Mouse (Mus musculus) kidney, adult 9 months (tissue): Measurements from ENCODE around the gene Svs2.
A peak's percentile ranks its signal among the peaks of the same experiment; 100 is the strongest.
"Not testable (repeated sequence)": the region's sequence is repeated elsewhere in the genome, so short reads cannot be mapped to it uniquely, and the experiment has no call there.

Experiments used
- DNase-seq: peaks from one replicate; pipeline ENCODE4 v3.0.0; 2022

Gene Svs2

DNA sequence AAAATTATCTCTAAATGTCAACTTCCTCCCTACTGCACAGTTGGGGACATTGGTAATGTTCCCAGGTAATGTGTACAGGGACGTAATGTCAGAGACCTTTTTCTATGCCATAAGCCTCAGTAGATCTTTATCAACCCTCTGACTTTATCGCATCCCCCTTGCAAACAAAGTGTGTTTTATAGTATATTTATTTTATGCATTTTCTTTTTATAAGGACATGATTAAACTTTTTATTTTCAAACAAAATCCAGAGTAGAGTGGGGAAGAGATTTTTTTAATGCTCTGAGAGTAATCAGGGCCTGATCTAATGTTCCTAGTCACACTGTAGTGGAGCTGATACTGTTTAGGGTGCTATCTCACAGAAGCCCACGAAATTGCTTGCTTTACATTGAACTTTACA, at the start of gene Svs2:
TSS of gene Svs2 (minus strand) at position 101 of the 400 bp plus-strand sequence.
- DNase-seq = no peak

DNA sequence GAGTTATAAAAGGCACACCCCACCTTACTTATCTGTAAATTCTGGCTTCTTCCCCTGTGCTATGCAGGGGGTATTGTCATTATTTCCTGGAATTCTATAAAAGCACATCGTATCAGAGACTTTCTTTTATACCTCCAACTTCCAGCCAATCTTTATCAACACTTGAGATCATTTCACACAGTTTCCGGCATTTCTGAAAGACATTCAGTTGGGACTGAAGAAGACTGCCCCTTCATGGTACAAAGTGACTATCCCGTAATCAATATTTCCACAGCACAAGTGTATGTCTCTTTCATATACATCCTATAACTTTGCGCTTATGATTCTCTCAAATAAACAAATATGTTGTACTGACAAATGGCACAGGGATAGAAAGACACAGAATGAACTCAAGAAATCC, 40.1 kb upstream of the Svs2 start, which contains the start of gene Svs4:
TSS of gene Svs4 (minus strand) at position 101 of the 400 bp plus-strand sequence.
- DNase-seq = no peak

DNA sequence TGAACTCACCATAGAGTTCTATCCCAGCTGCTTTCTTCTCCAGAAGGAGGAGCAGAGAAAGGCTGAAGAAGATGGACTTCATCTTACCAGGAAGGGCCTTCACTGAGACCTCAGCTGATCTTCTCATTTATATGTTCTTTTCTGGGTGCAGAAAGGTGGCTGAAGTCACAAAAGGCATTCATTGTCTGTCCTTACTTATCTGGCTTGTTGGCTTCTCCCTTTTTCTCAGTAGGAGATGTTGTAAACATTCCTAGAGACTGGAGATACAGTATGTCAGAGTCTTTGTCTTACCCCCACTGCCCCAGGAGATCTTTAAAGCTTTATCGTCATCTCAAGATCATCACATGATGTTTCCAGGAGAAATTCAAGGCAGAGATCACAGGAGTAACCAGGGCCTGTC, 18.3 kb upstream of the Svs2 start, which contains the start of gene Svs3b:
TSS of gene Svs3b (minus strand) at position 101 of the 400 bp plus-strand sequence.
- DNase-seq = not testable (repeated sequence)

DNA sequence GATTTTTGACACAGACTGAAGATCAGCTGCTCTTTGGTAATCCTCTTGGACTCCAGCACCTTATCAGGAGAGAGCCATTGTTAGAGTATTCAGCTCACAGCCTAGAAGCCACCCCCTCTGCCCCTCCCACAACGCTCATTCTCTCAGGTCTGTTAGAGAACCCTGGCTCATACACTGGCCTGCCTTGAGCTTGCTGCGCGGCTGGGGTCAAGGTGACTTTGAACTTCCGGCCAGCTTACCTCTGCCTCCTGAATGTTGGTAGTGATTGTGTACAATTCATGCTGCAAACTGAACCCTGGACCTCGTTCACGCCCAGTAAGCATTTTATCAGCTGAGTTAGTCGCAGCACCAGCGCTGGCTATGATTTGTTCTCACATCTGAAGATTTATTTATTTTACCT, 5.6 kb downstream of the Svs2 start:
- no peak for DNase-seq

DNA sequence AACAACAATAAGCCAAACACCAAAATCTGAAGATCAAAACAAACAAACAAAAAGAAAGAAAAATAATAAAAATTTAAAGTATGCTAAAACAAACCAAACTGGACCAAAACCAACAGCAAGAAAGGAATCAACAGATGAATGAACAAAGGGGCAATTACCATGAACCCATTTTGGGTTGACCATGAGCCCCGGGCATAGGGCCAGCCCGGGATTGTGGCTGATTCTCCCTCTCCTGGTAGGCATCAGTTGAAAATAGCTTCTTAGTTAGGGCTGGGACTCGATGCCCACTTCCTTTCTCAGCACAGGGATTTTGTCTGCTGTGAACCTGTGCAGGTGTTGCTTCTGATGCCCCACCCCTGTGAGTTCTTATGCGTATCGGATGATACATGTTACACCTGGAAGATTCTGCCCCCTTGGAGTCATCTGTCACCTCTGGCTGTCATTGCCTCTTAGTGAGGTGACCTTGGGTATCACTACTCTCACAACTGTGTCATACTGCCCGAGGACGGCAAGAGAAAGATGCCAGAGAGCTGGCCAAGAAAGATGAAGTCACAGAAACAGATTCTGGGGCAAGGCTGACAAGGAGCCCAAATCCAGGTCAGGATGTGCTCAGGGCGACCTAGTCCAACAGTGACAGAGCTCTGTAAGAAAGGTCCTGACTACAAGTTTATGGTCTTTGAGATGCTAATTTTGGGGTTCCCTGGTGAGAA, 9.8 kb downstream of the Svs2 start:
- no peak for DNase-seq

DNA sequence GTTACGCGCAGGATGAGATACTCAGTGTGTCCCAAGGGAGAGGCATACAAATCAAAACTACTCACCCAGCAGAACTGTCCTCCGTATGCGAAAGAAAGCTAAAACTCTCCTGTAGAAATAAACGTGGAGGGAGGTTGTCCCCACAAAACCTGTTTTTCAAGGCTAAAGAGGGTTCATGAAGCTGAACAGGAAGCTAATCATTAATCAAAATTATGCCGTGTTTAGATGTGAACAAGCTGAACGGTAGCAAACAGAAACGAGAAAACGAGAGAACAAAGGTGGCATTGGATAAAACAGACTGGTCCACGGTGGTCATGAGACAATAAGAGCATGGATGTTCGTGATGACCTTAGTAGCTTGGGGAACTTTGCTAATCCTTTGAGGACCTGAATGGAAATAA, 16.7 kb downstream of the Svs2 start, which contains the start of gene Wfdc15b:
TSS of gene Wfdc15b (minus strand) at position 139 of the 400 bp plus-strand sequence.
- DNase-seq = peak; percentile 49

DNA sequence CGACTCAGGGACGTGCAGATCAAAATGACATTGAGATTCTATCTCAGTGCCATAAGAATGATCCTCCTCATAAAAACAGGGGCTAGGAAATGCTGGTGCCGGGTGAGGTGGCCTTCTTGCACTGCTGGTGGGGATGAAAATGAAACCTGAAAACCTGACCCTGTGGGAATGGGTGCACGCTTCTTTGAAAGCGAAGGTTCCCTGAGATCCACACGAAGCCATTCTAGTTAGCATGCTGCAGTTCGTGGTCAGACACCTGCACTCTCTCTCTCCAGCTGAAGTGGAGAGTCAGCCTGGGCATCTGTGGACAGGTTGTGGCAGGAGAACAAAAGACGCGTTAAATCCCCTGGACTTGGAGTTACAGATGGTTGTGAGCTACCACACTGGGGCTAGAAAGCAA, 19.0 kb downstream of the Svs2 start:
- DNase-seq = no peak

DNA sequence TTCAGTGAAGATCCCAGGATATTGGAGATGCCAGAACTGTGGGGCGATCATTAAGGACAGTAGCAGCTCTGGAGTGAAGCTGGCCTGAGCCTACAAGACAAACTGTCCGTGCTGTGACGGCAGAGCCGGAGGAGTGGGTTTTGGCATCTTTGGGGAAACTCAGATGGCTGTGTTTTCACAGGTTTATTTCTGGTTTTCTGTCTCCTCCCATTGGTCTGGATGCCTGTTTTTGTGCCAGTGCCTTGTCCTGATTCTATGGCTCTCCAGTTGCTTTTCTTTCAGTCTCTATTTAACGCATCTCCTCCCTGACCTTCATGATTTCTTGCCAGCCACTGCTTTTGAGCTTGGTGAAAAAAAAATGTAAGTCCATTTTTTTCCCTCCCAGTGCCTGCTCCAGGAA, 25.6 kb downstream of the Svs2 start:
- DNase-seq = no peak

DNA sequence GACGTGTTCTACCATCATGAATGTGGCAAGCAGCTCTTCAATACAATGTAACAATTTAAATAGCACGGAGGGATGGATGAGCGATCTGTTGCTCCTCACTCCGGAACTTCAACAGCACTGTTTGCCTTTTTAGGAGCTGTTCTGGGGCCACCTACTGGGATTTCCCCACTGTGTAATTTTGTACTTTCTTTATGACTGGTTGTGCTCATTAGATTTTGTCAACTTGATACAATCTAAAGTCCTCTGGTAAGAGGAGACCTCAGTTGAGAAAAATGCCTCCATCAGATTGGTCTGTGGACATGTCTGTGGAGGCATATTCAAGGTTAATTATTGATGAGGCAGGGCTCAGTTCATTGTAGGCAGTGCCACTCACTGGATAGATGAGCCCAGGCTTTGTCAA, 27.4 kb downstream of the Svs2 start:
- no peak for DNase-seq

DNA sequence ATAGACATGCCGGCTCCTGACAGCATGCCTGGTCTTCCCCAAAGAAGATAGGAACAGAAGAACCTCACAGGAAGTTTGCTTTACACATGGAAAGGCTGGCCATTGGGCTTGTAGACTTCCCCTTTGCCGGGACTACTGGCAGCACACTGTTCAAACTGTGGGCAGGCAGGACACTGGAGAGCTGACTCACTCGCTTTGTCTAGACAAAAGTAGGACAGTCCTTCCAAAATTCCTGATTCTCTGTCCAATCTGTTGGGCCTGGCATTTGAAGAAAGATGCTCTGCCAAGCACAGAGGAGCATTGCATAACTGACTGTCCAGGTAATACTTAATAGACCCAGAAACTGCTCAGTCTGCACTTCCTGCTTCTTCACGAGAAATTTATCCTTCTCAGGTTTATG, 31.6 kb downstream of the Svs2 start:
- no peak for DNase-seq

DNA sequence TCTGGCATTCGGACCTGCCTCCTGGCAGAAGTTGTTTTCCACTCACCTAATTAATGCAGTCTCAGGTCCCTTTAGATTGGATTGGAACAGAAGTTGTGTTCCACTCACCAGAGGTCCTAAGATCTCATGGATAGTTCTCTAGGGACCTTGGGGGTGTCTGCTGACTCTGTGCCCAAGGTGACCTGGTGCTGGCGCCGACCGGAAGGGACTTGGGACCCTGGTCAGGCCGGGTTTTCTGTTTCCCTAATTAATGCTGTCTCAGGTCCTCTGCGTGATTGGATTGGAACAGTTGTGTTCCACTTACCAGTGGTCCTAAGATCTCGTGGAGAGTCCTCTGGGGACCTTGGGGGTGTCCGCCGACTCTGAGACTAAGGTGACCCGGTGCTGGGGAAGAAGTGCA, 32.3 kb downstream of the Svs2 start:
- peak; percentile 73 for DNase-seq

DNA sequence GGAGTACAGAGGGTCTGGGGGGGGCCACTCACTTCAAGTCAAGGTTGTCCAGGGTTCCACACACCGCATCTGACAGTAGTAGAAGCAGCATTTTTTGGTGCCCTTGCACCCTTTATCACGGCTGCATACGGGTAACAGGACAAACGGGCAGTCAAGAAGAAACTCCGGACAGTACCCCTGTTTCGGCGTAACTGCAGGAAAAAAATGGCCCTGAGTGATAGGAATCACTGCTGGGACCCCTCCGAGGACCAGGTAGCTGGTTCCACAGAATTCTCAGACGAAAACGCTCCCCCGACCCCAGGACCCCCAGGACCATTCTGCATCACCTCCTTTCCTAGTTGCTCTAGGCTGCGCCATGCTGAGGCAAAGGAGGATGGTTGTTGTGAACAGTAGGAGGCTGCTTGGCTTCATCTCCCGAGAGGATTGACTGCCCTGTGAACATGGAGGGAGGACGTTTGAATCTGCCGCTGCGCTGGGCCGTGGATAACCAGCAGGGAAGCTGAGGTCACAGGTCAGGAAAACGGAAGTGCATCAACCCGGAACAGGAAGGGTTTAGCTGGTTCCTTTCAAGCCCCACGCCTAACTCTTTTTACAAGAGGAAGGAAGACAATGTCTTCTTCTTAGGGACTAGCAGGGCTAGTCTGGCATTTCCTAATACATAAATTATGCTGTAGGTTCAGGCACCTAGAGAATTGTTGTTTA, 38.5 kb downstream of the Svs2 start, which contains the start of gene Wfdc15a:
TSS of gene Wfdc15a (minus strand) at position 505 of the 702 bp plus-strand sequence.
- no peak for DNase-seq

DNA sequence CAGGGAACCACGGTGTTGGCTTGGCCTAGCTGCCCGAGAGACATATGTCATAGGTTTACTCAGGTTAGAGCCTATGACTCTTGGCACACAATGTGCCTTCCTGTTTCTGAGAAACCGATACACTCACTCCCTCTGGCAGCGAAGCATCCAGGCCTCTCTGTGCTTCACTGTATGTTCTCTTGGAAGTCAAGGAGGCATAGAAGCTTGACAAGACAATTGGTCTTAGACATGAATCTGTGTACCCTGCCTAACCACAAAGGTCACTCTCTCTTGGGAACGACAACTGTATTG, 41.6 kb downstream of the Svs2 start:
- DNase-seq = no peak

DNA sequence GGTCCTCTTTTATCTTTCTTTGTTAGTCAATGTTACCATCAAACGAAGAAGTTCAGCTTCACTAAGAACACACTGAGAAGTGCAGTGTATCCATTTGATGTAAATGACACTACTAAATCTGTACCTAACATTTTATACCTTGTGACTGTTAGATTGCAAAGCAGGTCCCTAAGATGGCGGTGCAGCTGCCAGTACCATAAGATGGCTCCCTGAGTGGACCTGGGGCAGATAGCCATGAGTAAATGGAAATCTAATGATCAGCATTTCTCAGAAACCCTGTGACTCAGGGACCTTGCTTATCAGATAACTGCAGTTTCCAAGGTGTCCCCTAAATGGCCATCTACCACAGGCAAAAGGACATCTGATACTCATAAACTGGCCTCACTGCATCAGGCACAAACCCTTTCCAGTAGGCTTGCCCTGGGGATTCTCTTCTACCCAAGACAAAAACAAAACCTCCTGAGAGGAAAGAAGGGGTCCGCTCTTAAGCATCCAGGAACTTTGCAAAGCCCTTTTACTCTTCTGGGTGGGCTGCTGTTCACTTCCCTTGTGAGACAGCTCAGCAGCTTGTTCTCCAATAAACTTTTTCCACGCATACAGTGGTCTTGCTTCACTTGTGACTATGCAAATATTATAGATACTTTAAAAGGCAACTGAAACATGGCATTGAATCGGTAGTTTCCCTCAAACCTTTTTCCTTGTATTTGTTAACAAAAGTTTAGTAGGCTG, 42.1 kb downstream of the Svs2 start:
- no peak for DNase-seq

DNA sequence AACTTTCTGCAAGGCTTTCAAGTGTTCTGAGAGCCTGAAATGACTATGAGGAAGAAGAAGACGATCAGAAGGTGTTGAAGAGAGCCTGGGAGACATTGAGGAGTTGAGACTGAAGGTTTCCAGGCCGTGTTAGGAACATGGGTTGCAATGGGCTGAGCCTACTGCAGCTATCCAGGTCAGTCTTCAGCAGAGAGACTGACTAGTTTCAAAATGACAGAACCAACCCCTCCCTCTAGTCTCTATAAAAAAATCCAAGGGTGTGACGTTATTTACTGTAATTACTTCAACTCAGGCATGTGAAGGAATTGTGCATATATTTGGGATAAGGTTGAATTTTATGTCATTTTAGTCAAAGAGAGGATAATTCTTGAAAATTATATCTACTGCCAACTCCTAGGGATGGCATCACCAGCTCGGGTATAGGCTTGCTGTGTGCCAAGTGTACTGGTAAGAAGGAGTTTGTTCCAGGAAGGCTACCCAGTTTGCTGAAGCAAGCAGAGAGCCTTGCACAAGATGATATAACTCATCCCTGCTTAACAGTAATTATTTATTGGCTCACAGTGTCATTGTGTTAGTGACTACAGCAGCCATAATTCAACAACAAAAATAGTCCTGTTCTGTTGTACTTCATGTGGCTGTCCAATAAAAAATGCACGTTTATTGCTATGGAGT, 43.2 kb downstream of the Svs2 start:
- no peak for DNase-seq

DNA sequence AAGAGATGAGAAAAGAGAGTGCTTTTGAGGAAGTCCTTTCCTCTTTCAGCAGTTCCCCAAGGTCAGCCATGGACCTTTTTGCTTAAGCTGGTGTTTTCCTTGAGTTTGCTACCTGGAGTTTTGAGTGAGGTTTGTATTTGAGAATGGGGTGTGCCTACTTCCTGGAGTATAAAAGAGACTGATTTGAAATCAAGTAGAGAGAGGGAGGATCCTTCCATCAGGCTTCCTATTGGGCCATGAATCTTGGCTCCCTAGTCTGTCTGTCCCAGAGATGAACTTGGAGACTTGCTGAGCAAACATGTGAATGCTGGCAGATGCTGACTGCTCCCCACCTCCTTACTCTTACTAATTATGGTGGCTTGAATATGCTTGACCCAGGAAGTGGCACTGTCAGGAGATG, 46.0 kb downstream of the Svs2 start:
- no peak for DNase-seq

DNA sequence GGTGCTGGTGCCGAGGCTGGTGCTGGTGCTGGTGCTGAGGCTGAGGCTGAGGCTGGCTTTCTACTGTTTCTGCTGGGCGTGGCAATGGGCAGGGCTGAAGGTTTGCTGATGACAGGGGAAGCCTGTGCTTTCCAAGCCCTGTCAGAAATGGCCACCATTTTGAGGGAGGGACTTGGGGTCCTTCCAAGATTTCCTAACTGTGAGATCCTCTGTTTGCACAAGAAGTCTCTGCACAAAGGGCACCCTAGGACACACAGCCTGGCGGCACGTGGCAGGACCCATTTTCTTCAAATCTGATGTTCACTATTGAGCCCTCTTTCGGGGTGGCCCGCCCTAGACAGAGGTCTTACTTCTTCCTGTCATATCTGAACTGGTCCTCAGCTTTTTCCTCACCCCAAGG, 47.7 kb downstream of the Svs2 start, which contains the start of gene Wfdc12:
TSS of gene Wfdc12 (minus strand) at position 33 of the 400 bp plus-strand sequence.
- no peak for DNase-seq

DNA sequence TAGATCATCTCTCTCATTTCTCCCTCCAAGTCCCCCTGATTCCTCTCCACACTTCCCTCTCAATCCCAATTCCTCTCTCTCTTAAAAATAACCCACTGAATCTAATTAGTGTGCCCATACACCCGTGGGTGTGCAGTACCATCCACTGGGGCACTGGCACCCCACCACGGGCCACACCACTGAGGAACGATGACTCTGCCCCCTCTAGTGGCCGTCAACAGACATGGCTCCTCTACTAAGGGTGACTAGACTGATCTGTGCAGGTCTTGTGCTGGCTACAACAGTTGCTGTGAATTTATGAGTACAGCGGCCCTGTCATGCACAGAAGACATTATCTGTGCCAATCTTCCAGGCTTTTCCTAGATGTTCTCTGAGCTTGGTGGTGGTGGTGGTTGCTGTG, 49.5 kb downstream of the Svs2 start:
- DNase-seq = no peak
